Mouse (Mus musculus) frontal cortex, adult 2 months (tissue): ENCODE measurements around the gene Fam222b. TPM values are rescaled to one million over a fixed set of nuclear protein-coding genes. Genes with fewer than 3 reads are reported as not detected.

Experiments used
- DNase-seq, 2 experiments: peaks; one replicate each; pipeline ENCODE4 v3.0.0; 2022; ENCODE audit warnings: low spot score in 1 of 2; ENCODE audit errors: extremely low spot score in 1 of 2
- polyA plus RNA-seq: library from polyadenylated mRNA; depleted of rRNA; stranded (reverse); fragments of >200 nt; gene quantifications from 2 replicates; pipeline ENCODE4 v1.2.3, GENCODE M21; 2012

Gene Fam222b
- polyA plus RNA-seq, 1 experiment, result 22.9 TPM

DNA sequence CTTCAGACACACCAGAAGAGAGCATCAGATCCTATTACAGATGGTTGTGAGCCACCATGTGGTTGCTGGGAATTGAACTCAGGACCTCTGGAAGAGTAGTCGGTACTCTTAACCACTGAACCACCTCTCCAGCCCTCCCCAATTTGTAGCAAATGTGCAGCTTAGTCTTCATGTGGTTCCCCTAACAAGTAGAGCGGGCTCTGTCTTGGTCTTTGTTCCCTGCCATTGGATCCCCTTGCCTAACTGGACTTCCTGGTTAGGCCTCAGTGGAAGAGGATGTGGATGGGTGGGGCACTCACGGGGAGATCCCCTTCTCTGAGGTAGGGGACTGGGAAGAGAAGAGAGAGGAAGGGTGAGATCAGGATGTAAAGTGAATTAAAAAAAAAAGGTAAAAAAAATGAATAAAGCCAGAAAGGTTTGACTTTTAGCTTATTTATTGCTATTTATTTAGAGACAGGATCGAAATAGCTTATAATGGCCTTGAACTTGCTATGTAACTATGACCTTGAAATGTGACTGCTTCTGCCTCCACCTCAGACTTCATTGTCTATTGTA, 7.5 kb upstream of the Fam222b start:
- DNase-seq, result no peak

DNA sequence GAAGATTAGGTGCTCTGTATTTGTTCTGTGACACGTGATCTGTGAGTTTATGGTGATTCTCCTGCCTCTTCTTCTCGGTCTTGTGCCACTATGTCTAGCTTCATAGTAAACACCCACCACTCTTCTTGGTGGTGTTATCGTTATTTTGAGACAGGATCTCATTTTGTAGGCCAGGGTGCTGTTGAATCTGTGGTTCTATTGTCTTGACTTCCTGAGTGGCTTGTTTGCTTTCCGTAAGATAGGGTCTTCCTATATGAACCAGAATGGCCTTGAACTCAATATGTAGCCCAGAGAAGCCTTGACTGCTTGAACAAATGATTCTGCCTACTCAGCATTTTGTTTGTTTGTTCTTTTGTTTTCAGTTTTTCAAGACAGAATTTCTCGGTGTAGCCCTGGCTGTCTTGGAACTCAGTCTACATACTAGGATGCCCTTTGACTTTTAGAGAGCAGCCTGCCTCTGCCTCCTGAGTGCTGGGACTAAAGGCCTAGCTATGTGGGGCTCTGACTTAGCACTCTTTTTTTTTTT, 6.6 kb upstream of the Fam222b start:
- DNase-seq, result no peak

DNA sequence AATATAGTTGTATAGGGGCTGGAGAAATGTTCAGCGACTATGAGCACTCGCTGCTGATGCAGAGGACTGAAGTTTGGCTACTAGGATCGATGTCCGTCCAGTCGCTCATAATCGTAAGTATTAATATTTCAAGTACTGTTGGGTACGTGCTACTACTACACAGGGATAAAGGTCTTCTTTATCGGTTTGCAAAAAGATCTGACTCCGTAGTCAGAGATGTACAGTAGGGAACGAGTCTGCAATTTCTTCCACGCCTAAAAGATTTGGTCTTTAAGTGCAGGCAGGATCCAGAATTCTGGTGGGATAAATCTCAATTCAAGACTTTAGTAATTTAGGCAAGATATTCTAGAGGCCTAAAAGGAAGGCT, 340 bp upstream of the Fam222b start:
- no peak for DNase-seq

DNA sequence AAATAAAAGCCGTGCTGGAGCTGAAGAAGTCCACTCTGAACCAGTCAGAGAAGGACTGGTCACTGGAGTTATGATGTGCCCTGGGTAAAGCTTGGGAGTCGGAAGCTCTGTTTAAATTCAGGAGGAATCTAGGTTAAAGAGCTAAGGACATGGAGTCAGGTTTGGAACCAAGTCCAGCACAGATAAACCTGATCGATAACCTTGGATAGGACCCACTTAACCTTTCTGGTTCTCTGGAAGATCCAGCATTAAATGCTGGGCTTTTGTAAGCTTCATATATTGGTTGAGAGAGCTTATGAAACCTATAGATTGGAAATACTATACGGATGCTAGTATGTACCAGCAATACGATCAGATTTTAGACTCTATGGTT, 670 bp downstream of the Fam222b start:
- DNase-seq, result no peak

DNA sequence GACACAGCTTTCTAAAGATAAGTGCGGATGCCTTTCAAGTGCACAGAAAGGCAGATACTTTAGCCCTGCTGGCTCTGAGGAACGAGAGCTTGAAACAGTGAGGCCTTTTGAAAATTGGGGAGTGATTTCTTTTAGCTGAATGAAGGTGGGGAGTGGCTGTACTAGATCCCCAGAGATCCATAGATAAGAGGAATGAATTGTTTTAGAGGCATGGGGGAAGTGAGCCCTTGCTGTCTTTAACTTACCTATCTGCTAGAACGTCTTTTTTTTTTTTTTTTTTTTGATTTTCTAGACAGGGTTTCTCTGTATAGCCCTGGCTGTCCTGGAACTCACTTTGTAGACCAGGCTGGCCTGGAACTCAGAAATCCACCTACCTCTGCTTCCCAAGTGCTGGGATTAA, 2.6 kb downstream of the Fam222b start:
- no peak for DNase-seq

DNA sequence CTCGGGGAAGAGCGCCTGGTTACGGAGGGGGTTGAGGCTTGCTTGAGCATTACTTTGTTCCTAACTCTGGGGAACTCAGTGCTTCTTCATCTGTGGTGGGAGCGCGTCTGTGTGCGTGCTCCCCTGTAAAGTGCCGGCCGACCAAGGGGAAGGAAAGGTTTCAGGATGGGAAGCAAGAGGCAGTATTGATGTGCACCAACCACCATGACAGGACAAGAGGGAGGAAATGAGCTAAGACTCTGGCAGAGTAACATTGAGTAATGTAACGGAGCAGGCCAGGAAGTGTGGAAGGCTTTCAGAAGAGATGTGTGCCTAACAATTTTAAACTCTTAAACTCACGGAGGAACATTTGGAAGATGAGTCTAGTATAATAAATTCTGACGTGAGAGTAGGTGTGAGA, 6.3 kb downstream of the Fam222b start:
- no peak for DNase-seq

DNA sequence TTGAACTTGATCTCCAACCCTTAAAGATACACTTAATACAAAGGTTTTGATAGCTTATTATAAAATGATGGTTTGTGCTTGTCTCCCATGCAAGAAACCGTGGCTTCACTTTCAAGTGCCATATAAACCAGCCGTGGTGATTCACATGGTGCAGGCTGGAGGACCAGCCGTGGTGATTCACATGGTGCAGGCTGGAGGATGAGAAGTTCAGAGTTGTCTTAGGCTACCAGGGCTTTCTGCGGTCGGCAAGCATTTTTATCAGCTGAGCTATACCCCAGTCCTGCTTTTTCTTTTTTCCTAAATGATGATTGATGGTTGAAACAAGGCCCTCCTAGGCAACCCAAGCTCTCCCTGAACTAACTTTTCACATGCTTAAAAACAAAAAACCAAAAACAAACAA, 7.7 kb downstream of the Fam222b start:
- no peak for DNase-seq

DNA sequence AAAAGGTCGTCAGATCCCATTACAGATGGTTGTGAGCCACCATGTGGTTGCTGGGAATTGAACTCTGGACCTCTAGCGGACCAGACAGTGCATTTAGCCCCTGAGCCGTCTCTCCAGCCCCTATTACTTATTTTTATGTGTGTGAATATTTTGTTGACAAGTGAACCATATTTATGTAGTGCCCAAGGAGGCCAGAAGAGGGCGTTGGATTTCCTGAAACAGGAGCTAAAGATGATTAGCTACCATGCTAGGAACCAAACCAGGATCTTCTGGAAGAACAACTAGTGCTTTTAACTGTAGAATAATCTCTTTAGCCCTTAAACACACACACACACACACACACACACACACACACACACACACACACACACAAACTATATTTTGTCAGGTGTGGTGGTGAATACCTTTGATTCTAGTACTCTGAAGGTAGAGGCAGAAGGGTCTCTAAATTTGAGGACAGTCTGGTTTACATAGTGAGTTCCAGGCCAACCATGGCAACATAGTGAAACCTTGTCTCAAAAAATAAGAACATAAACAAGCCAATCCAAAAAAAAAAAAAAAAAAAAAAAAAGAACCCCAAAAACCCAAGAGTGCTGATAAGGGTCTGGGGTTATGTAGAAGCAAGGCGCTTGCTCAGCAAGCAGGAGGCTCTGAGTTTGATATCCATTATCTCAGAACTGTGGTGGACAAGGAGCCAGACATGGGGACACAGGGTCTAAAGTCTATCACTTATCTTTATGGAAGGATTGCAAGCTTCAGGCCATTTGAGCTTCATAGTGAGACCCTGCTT, 8.7 kb downstream of the Fam222b start:
- no peak for DNase-seq

DNA sequence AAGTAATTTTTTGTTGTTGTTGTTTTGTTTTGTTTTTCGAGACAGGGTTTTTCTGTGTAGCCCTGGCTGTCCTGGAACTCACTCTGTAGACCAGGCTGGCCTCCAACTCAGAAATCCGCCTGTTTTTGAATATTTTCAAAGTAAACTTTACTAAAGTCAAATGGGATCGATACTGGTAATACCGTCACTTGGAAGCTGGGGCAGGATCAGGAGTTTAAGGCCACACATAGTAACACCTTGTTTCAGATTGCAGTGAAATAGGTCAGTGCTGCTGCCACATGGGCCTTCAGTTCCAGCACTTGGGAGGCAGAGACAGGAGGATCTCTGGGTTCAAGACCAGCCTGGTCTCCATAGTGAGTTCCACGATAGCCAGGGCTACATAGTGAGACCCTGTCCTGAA, 10.0 kb downstream of the Fam222b start:
- DNase-seq, result no peak

DNA sequence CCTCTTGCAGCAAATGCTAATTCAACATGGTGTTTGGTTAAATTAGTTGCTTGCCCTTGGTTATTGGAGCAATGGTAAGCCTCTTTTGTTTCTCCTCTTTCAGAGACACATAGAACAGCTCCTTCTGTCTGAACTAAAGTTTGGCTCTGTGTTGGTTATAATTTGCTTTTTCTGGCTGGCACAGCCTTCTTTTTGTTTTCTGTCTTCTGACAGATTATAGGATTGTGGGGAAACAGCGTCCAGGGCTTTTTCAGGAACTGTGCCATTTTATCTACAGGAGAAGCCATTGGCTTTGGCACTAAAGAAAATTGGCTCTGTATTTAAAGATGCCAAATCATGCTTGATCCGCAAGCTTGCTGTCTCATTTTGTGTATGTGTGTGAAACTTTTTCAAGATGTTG, 19.2 kb downstream of the Fam222b start:
- peak in 1 of 2 experiments; percentile 48 for DNase-seq

DNA sequence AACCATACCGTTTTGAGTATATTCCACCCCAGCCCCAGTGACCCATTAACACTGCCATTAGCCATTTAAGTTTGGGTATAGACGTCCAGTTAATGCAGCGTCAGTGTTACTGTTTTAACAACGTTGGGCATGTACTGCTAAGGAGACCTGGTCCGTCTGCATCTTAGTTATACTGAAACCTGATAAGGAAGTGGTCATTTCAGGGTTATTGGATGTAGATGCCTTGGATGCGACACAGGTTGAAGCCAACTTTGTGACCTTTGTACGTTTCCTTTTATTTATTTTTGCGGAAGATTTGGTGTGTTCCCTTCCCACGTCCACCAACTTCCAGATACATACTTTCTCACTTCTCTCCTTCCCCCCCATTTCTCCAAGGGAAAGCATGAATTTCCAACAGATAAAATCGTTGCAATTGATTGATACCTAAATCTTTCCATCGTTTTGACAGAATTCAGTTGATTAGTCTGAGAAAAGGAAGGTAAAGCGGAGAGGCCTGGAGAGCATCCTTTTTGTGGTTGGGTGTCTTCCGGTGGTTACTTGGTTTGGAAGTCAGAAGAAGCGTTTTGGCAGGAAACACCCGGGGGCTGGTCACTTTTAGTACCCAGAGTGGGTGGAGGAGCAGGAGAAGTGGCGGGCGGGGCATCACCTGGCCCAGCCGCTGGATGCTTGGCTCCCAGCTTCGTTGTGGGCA, 20.4 kb downstream of the Fam222b start:
- no peak for DNase-seq

DNA sequence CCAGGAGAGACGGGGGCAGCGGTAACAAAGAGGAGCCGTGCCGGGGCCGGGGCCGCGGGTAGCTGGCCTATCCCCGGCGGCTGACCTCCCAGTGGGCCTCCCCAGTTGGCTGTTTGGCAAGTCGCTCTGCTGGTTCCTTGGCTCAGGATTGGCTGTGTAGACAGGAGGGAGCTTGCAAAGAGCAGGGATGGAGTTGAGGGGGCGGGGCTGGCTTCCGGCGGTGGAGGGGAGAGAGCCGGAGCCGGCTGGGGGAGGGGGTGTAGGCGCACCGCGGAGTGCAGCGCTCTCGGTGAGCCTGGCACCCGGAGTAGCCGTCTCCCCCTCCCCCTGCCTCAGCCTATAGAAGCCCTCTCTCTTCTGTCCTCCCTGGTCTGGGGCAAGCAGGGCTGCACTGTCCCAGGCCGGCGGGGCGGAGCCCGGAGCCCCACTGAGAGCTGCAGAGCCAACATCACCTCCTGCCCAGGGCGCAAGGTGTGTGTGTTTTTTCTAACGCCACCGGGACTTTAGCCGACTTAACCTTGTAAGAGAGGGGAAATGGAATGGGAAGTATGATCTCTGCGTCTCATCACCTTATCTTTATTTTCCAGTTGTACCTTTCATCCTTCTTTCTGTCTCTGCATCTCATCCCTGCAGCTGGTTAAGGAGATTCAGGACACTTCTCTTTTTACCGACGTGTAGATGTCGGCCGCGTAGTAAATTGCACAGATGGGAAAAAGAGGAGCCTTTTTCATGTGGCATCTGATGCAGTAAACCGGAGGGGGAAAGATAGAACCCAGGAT, 21.1 kb downstream of the Fam222b start:
- DNase-seq, result peak; percentile 91 to 95

DNA sequence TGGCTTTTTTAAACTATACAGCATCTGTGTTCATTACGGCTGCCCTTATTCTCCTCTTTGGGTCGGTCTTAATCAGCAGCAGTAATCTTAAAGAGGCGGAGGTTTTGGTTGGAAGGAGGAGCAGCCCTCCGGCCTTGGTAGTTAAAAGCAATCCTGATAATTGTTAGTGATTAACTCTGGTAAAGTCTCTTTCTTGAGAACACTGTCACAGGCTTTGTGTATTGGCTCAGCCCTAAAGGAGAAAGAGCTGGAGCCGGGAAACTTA, 21.6 kb downstream of the Fam222b start:
- no peak for DNase-seq

DNA sequence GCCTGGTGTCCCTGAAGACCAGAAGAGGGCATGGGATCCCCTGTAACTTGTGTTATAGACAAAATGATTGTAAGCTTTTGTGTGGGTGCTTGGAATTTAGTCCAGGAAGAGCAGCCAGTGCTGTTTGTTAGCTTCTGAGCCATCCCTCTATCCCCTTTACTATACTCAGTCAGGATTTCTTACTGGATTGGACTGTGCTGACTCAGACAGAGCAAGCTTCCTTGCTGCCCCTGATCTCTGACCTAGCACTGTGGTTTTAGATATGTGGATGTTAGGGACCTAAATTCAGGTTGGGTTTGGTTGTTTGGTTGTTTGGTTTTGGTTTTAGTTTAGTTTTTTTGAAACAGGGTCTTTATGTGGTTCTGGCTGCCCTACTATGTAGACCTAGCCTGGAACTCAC, 24.0 kb downstream of the Fam222b start:
- no peak for DNase-seq

DNA sequence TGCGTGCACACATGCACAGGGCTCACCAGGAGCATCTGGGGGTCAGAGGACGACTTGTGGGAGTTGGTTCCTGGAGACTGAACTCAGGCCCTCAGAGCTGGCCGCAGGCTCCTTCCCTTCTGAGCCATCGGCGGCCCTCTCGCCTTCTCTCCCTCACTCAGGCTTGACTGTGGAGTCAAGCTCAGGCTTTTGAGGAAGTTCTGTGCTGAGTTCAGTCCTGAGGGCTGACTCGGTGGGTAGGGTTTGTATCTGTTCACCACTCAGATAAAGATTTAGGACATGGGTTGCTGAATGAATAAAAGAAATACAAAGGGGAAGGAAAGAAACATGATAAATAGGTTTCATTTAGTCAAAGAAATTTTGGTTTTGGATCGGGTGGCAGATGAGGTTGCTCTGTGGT, 25.4 kb downstream of the Fam222b start:
- DNase-seq, result no peak

DNA sequence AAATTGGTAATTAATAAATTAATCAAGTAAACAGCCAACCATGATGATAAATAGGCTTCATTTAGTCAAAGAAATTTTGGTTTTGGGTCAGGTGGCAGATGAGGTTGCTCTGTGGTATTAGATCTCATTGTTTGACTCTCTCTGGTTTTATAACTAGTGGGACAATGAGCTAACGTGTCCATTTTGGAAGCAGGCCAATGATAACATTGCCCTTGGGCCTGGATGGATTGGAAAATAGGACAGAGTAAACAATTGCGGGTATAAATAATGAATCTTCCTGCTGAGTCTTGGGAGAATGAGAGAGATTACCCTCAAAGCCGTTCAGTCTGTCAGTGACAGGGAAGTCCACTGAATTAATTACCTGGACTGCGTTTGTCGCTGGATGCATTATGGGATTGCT, 26.7 kb downstream of the Fam222b start:
- no peak for DNase-seq

DNA sequence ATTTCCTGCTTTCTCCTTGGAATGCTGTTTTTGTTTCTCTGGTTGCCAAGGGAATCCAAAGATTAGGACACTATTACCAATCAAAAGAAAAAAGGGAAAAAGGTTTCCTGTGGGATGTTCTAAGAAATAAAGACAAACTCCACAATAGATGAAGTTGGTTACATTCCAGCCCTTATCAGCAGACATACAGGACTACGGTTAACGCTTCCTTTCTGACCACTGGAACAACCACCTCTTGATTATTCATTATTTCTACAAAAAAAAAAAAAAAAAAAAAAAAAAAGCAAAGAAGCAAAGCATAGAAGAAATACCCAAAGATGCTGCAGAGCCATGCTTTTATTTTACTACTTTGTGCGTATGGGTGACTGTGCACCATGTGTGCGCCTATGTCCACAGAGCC, 28.4 kb downstream of the Fam222b start:
- no peak for DNase-seq

DNA sequence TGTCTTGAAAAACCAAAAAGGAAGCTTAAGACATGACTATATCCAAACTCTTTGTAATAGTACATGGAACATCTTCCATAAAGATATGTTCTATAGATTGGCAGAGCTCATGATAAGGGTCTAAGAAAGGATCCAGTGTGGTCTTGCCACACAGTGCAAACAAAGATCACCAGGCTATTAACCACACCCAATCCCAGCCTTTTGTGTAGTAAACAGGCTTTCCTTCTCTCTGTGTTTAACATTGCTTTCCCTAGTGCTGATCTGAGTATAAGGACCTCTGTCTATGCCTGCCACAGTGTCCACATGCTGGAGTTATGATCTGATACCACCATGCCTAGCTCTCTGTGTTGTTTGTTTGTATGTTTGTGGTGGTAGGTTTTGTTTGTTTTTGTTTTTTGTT, 29.3 kb downstream of the Fam222b start:
- no peak for DNase-seq

DNA sequence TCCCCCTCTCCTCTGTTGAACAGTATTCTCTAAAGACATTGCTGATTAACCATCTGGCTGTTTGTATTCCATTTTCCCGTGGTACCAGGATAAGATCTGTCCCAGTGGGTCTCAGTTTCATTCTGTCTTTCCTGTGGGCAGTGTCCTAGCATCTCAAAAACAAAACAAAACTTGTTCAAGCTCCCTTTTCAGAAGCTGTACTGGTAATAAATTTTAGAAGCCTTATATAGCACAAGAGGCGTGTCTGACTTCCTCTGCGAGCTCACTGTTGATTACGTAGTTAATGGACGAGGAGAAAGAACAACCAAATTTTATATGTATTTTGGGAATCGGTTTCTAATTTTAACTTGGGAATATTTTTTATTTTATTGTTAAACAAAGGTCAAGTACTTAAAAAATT, 31.2 kb downstream of the Fam222b start:
- no peak for DNase-seq

DNA sequence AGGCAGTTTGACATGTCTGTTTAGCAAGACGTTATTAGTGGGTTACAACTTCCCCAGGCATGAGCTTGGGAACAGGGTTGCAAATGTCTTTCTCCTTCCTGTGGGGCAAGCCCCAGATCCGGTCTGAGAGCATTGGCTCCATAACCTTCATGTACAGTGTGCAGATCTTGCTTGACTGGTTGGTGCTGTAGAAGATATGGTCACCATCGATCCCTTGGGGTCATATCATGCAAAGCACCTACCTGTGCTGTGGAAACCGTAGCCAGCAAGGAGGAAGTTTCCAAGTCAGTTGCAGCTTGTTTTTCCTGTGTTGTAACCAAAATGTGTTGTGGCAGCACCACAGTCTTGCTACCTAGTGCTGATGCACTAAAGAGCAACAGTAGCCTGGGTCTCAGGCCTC, 32.3 kb downstream of the Fam222b start:
- DNase-seq, result no peak

DNA sequence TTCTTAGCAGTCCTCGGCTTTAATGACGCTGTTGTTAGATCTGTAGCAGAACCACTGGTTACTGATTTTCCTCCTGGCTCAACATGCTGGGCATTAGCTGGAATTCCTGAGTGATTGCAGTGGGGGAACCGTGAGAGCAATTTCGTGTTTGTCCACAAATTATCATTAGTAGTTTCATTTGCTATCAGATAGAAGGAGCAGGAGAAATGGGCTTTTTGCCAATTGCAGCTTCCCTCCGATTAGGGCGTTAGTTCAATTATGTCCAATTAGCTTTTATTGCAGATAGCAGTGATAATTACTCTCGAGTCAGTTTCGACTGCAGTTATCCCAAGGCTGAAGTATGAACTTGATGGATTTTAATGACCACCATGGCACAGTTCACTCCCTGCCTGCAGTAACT, 35.0 kb downstream of the Fam222b start:
- DNase-seq, result no peak
